Mouse (Mus musculus): ENCODE results near the gene Obp2a. TPM values are rescaled to one million over a fixed set of nuclear protein-coding genes. Genes with fewer than 3 reads are reported as not detected.
"Not testable (repeated sequence)": the region's sequence is repeated elsewhere in the genome, so short reads cannot be mapped to it uniquely, and the experiment has no call there.

The Obp2a gene
- not detected in 2 replicates for polyA plus RNA-seq (2015; fragmentation: Nextera tagmentation; extraction: Ambion mirVana)

DNA sequence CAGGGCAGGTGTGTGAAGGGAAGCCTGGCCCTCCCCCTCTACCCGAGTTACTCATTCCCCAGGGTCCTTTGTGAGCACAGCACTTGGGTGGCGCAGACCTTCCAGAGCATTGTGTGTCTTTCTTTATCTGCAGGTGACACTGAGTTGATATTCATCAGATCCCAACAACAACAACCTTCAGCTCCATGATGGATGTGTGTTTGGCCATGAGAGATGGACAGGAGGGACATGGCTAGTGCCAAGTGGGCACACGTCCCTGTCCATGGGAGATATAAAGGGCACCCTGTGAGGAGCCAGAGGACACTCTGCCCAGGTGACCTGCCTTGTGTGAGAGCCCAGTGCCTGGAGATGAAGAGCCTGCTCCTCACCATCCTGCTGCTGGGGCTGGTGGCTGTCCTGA is at the start of gene Obp2a:
Gene Obp2a, plus strand, starts transcription at position 301 of the 400 bp plus-strand sequence.
- not testable (repeated sequence) for H3K9me3 ChIP-seq; H3K9ac ChIP-seq (replicated peaks); ATAC-seq; H3K36me3 ChIP-seq; H3K4me2 ChIP-seq (replicated peaks); H3K27ac ChIP-seq; H3K27me3 ChIP-seq; H3K4me3 ChIP-seq (replicated peaks); H3K4me1 ChIP-seq (replicated peaks)
- 85% methylated on average over 3 of the region's 3 CpGs for WGBS

DNA sequence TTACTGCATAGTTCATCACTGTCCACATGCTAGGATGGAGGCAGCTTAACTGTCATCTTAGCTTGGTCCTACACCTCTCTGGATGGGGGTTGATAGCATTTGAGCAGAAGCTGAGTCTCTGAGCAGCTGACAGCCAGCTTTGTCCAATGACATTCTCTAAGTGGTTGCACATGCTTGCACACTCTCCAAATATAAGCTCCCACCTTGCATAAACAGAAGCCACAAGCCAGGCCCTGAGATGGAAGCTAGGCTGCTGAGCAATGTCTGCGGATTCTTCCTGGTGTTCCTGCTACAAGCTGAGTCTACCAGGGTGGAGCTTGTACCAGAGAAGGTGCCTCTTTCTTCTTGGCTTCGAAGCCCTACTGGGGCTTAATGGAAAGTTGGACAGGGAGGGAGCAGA is 46.9 kb upstream of the Obp2a start, which contains the start of gene Lcn8:
Gene Lcn8, plus strand, starts transcription at position 219 of the 400 bp plus-strand sequence.
- H3K4me3 ChIP-seq (replicated peaks): no peak within 1 kb of the TSS
- no peak within 1 kb of the TSS for H3K27ac ChIP-seq
- ATAC-seq: no peak
- H3K36me3 ChIP-seq: no peaks in the 10 kb centered on the region
- 76% methylated on average over 2 of the region's 2 CpGs for whole genome bisulfite sequencing
- H3K4me1 ChIP-seq (replicated peaks): no peaks in the 10 kb centered on the region
- no peak within 1 kb of the TSS for H3K4me2 ChIP-seq (replicated peaks)
- H3K9me3 ChIP-seq: no peaks in the 10 kb centered on the region
- H3K9ac ChIP-seq (replicated peaks): no peak within 1 kb of the TSS
- H3K27me3 ChIP-seq: no peaks in the 10 kb centered on the region

DNA sequence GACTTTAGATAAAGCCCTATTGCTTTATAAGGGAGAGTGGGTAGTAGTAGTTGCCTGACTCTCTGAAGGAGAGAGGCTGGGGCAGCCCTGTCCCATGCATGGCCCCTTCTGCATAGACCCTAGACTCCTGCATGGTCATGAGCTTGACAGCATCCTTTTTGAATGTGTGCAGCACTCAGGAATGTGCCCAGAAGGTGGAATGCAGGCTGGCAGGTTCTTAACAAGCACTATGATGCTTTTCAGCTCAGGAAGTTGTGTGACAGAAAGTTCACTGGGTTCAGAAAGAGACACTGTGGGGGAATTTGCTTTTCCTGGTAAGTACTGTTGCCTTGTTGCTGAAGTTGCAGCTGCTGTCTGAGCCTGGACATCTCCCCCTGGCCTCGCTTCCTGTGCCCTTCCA is 45.3 kb upstream of the Obp2a start:
- H3K4me2 ChIP-seq (replicated peaks): no peak overlapping the region
- H3K36me3 ChIP-seq: no peaks in the 10 kb centered on the region
- H3K27me3 ChIP-seq: no peaks in the 10 kb centered on the region
- H3K4me1 ChIP-seq (replicated peaks): no peaks in the 10 kb centered on the region
- H3K9ac ChIP-seq (replicated peaks): no peak overlapping the region
- H3K9me3 ChIP-seq: no peaks in the 10 kb centered on the region
- 68% methylated on average over 1 of the region's 1 CpGs for WGBS
- H3K27ac ChIP-seq: no peak overlapping the region
- ATAC-seq: no peak
- H3K4me3 ChIP-seq (replicated peaks): no peak overlapping the region

DNA sequence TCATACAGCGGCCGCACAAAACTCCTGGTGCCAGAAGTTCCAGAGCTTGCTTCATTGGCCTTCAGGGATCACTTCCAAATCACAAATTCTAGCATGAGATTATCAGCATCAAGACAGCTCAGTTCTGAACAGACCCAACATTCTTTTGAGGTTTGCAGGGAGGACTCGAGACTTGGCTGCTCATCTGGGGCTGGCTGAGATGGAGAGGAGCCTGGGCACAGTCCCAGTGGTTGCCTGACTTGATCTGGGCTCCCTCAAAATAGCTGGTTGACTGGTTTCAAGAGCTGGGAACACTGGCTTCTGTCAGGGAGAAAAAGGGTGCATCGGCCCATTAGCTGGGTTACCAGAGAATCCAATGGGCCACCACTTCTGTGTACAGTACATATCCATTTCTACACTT is 43.2 kb upstream of the Obp2a start:
- Histone ChIP-seq H3K36me3 (no peaks in the 10 kb centered on the region), H3K9ac (replicated peaks) (no peak overlapping the region), H3K4me2 (replicated peaks) (no peak overlapping the region), H3K27me3 (no peaks in the 10 kb centered on the region), H3K27ac (no peak overlapping the region), H3K9me3 (no peaks in the 10 kb centered on the region), H3K4me3 (replicated peaks) (no peak overlapping the region), H3K4me1 (replicated peaks) (no peaks in the 10 kb centered on the region)
- WGBS: 85% methylated on average over 4 of the region's 4 CpGs
- no peak for ATAC-seq

DNA sequence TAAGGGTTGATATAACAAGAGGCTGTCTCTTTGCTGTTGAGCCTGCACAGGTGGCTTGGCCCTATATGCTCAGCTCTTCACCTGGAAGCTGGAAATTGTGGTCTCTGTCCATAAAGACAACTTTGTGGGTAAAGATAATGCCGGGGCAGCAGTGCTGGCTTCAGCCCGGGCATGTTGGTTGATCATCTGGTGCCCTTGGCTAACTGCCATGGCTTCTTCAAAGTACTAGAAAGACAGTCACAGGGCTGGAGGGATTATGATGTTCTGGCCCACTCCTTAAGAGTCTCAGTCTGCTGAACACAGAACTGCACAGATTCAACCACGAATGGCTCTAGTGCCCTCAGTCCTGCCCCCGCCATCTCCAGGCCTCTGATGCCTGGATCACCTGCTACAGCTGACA is 42.6 kb upstream of the Obp2a start:
- Histone ChIP-seq H3K36me3 (no peaks in the 10 kb centered on the region), H3K9ac (replicated peaks) (no peak overlapping the region), H3K4me3 (replicated peaks) (no peak overlapping the region), H3K4me2 (replicated peaks) (no peak overlapping the region), H3K27me3 (no peaks in the 10 kb centered on the region), H3K27ac (no peak overlapping the region), H3K4me1 (replicated peaks) (no peaks in the 10 kb centered on the region), H3K9me3 (no peaks in the 10 kb centered on the region)
- whole genome bisulfite sequencing: 91% methylated on average over 4 of the region's 4 CpGs
- no peak for ATAC-seq

DNA sequence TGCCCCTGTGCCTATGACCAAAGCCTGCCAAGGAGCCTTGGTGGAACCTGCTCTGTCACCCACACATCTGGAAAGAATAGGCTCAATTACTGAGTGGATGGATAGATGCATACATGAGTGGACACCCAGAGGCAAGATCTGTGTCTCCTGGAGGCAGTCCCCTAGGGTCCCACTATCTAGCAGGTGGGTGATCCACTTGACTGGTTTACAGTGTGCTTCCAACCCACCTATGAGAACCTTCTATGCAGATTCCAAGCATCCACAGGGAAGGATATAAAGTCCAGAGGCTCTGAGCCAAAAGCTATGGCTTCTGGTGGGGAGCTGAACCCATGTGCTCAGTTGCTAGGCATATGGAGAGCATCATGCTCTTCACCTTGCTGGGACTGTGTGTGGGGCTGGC is 42.2 kb upstream of the Obp2a start, which contains the start of gene Lcn5:
Gene Lcn5, plus strand, starts transcription at position 301 of the 400 bp plus-strand sequence.
- Histone ChIP-seq H3K36me3 (no peaks in the 10 kb centered on the region), H3K27ac (no peak within 1 kb of the TSS), H3K9ac (replicated peaks) (no peak within 1 kb of the TSS), H3K9me3 (no peaks in the 10 kb centered on the region), H3K4me1 (replicated peaks) (no peaks in the 10 kb centered on the region), H3K4me2 (replicated peaks) (no peak within 1 kb of the TSS), H3K27me3 (no peaks in the 10 kb centered on the region), H3K4me3 (replicated peaks) (no peak within 1 kb of the TSS)
- ATAC-seq: no peak

DNA sequence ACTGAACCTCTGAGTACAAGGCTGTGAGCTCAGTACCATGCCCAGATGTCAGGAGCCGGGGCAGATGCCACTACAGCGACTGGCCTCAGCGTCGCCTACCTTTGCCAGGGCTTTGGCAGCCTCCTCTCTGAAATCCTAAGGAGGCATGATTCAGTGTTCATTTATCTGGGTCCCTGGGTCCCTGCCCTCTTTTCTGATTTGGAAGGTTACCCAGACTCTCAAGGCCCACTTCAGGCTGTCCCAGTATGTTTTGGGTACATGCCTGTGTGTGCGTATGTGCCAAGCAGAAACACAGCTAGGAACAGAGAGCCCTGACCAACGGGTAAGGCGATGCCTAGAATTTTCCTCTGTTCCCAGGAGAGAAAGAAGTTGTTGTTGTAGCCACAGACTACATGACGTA is 39.6 kb upstream of the Obp2a start:
- Histone ChIP-seq H3K9ac (replicated peaks) (no peak overlapping the region), H3K4me2 (replicated peaks) (no peak overlapping the region), H3K9me3 (no peaks in the 10 kb centered on the region), H3K36me3 (no peaks in the 10 kb centered on the region), H3K27me3 (no peaks in the 10 kb centered on the region), H3K4me3 (replicated peaks) (no peak overlapping the region), H3K27ac (no peak overlapping the region), H3K4me1 (replicated peaks) (no peaks in the 10 kb centered on the region)
- no peak for ATAC-seq
- 90% methylated on average over 8 of the region's 8 CpGs for WGBS

DNA sequence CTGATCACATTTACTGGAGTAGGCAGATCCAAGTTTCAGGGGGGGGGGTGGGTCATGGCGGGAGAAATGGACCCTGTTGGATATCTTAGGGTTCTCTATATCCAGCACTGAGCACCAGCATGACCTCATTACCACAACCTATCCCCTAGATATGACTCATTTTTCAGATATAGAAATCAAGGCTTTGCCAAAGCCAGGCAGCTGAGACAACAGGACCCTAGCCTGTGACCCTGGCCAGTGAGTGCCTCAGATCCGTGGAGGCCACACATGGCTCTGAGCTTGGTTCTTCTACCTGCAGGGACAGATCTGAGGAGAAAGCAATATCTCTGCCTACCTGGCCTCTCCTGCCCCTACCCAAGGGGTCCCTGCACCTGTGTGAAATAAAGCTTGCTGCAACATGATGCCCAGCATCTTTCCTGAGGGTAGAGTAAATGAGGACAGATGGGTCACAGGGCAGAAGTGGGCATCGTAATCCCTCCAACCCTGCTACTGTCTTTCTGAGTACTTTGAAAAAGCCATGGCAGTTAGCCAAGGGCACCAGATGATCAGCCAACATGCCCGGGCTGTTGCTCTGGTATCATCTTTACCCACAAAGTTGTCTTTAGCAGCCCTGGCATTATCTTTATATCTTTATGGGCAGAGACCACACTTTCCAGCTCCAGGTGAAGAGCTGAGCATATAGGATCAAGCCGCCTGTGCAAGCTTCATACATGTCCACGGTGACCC is 38.4 kb upstream of the Obp2a start:
- Histone ChIP-seq H3K4me3 (replicated peaks) (no peak overlapping the region), H3K4me1 (replicated peaks) (no peaks in the 10 kb centered on the region), H3K4me2 (replicated peaks) (no peak overlapping the region), H3K9ac (replicated peaks) (no peak overlapping the region), H3K27ac (no peak overlapping the region), H3K27me3 (no peaks in the 10 kb centered on the region), H3K36me3 (no peaks in the 10 kb centered on the region), H3K9me3 (no peaks in the 10 kb centered on the region)
- no peak for ATAC-seq
- WGBS: 85% methylated on average over 6 of the region's 6 CpGs

DNA sequence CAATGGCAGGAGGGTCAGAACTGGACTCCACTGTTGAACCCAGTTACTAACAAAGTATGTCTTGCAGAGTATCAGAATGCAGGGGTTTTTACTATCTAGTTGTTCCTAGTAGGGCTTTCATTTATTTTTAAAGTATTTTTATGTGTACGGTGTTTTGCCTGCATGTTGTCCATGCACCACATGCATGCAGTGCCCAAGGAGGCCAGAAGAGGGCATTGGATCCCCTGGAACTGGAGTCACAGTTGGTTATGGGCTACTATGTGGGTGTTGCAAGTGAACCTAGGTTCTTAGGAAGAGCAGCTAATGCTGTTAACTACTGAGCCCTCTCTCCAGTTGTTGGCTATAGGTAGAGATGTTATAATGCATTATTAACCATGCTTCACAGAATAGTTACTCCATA is 36.3 kb upstream of the Obp2a start:
- WGBS: 76% methylated on average over 1 of the region's 1 CpGs
- no peak for ATAC-seq
- Histone ChIP-seq H3K9ac (replicated peaks) (no peak overlapping the region), H3K9me3 (no peaks in the 10 kb centered on the region), H3K4me2 (replicated peaks) (no peak overlapping the region), H3K27ac (no peak overlapping the region), H3K27me3 (no peaks in the 10 kb centered on the region), H3K36me3 (no peaks in the 10 kb centered on the region), H3K4me1 (replicated peaks) (no peaks in the 10 kb centered on the region), H3K4me3 (replicated peaks) (no peak overlapping the region)

DNA sequence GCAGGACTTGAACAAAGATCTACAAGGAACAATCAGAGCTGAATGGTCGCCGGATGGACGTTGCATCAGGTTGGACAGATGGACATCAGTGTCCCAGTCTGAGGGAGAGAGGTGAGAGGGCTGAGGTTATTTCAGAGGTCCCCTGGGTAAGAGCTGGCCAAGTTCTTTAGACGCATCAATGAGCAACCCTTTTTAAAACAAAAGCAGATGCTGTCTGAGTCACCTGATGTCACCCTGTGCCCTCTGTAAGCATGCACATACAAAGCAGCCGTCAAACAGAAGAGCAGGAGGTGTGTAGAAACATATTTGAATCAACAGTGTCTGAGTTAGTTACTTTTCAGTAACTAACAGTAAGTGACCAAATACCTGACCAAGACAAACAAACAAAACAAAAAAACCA is 35.7 kb upstream of the Obp2a start:
- no peak for ATAC-seq
- H3K27me3 ChIP-seq: no peaks in the 10 kb centered on the region
- H3K4me1 ChIP-seq (replicated peaks): no peaks in the 10 kb centered on the region
- no peaks in the 10 kb centered on the region for H3K36me3 ChIP-seq
- no peak overlapping the region for H3K27ac ChIP-seq
- H3K9me3 ChIP-seq: no peaks in the 10 kb centered on the region
- H3K4me2 ChIP-seq (replicated peaks): no peak overlapping the region
- no peak overlapping the region for H3K9ac ChIP-seq (replicated peaks)
- 83% methylated on average over 5 of the region's 5 CpGs for WGBS
- H3K4me3 ChIP-seq (replicated peaks): no peak overlapping the region

DNA sequence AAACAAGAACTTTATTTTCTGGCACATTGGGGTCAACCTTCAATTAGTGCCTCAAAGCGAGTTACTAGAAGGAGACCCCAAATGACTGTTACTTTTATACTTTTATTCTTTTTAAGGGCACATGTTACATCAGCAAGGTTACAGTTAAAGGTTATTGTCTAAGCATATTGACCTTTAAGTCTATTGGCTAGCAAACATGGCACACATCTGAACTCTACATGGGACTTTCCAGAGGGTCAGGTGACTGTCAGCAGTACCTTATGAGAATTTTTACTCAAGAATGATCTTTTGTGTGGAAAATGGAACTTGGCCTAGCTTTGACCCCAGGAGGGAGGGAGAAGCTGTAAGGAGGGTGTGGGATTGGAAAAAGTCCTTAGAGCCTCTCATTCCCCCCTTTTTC is 33.3 kb upstream of the Obp2a start:
- Histone ChIP-seq H3K27me3 (no peaks in the 10 kb centered on the region), H3K4me2 (replicated peaks) (no peak overlapping the region), H3K9ac (replicated peaks) (no peak overlapping the region), H3K27ac (no peak overlapping the region), H3K9me3 (no peaks in the 10 kb centered on the region), H3K36me3 (no peaks in the 10 kb centered on the region), H3K4me3 (replicated peaks) (no peak overlapping the region), H3K4me1 (replicated peaks) (no peaks in the 10 kb centered on the region)
- ATAC-seq: no peak
- 71% methylated on average over 1 of the region's 1 CpGs for WGBS

DNA sequence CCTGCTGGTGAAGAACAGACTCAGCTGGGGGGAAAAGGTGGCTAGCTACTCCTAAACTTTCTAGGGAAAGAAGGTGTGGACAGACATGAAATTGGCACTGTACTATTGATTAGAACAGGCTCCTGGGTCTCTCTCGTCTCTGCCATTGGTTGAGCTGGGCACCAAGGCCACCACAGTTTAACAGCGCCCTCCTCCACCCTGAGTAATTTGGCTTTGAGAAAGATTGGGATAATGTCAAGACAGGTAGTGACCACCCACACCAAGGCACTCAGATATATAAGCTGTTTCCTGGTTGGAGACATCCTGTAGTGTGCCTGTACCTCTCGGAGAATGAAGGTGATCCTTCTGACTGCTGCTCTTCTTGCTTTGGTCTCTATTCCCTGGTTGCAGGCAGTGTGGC is 23.4 kb upstream of the Obp2a start, which contains the start of gene Lcn6:
Gene Lcn6, plus strand, starts transcription at position 301 of the 400 bp plus-strand sequence.
- no peak for ATAC-seq
- WGBS: 93% methylated on average over 3 of the region's 3 CpGs
- H3K27me3 ChIP-seq: no peaks in the 10 kb centered on the region
- H3K4me2 ChIP-seq (replicated peaks): no peak within 1 kb of the TSS
- H3K36me3 ChIP-seq: no peaks in the 10 kb centered on the region
- H3K27ac ChIP-seq: no peak within 1 kb of the TSS
- no peak within 1 kb of the TSS for H3K4me3 ChIP-seq (replicated peaks)
- no peaks in the 10 kb centered on the region for H3K4me1 ChIP-seq (replicated peaks)
- H3K9me3 ChIP-seq: no peaks in the 10 kb centered on the region
- H3K9ac ChIP-seq (replicated peaks): no peak within 1 kb of the TSS

DNA sequence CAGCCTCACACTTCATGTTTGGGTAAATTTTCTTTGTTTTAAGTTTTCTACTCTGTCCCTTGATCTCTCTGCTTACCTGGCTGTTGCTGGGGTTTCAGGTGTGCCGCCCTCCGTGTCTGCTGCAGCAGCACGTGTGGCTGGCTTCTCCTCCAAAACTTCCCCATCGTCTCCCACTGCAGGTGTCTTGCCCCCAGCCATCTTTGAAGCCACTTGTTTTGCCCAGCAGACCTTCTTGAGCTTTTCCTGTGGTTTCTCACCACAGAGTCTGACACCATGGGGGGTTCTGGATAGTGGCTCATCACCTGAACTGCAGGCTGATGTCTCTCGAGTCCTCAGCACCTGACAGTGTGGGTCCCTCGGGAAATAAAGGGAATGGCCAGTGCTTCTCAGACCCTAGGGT is 20.3 kb upstream of the Obp2a start:
- Histone ChIP-seq H3K36me3 (no peaks in the 10 kb centered on the region), H3K27ac (no peak overlapping the region), H3K4me2 (replicated peaks) (no peak overlapping the region), H3K4me3 (replicated peaks) (no peak overlapping the region), H3K9me3 (no peaks in the 10 kb centered on the region), H3K27me3 (no peaks in the 10 kb centered on the region), H3K4me1 (replicated peaks) (no peaks in the 10 kb centered on the region), H3K9ac (replicated peaks) (no peak overlapping the region)
- 87% methylated on average over 6 of the region's 6 CpGs for WGBS
- no peak for ATAC-seq
